In genomic region chr9:21767896-21768295, GRCm38 (mm10) we compare ENCODE assay signal across 8 mouse cellular contexts. TPM values are rescaled to one million over a fixed set of nuclear protein-coding genes. Genes with fewer than 3 reads are reported as not detected.
DNase-seq lines count a peak whose midpoint lies in the region; ATAC-seq and TF ChIP-seq lines count a peak whose summit lies in the region.

No protein-coding gene starts in this region.

- H3K27me3 ChIP-seq in forebrain, embryonic 15.5 days: no peaks in the 10 kb centered on the region
- H3K27me3 ChIP-seq in forebrain, embryonic 14.5 days (replicated peaks; ENCODE audit: control insufficient read depth, insufficient read depth, low read length): no peaks in the 10 kb centered on the region
- no peaks in the 10 kb centered on the region for H3K27me3 ChIP-seq in heart, adult 2 months (ENCODE audit: control insufficient read depth, insufficient read depth, low read length)
- no peaks in the 10 kb centered on the region for H3K27me3 ChIP-seq in kidney, postnatal 0 days (ENCODE audit: insufficient read depth, low read length)

- H3K9me3 ChIP-seq in forebrain, embryonic 15.5 days: no peaks in the 10 kb centered on the region
- no peaks in the 10 kb centered on the region for H3K9me3 ChIP-seq in forebrain, embryonic 14.5 days (replicated peaks; ENCODE audit: control insufficient read depth, low read length)
- no peaks in the 10 kb centered on the region for H3K9me3 ChIP-seq in kidney, postnatal 0 days (replicated peaks; ENCODE audit: low read length)

- no peaks in the 10 kb centered on the region for H3K79me2 ChIP-seq in heart, adult 2 months (replicated peaks; ENCODE audit: control insufficient read depth, insufficient read depth, low read length)

- no peak overlapping the region for H3K9ac ChIP-seq in forebrain, embryonic 15.5 days (replicated peaks)
- H3K9ac ChIP-seq in forebrain, embryonic 14.5 days (ENCODE audit: low read length): no peak overlapping the region
- H3K9ac ChIP-seq in heart, adult 2 months (ENCODE audit: low read depth, low read length): no peak overlapping the region
- H3K9ac ChIP-seq in kidney, postnatal 0 days (ENCODE audit: low read depth, low read length): no peak overlapping the region

- peak overlapping the region; percentile 49 for H3K27ac ChIP-seq in forebrain, embryonic 15.5 days (replicated peaks)
- no peak overlapping the region for H3K27ac ChIP-seq in forebrain, embryonic 14.5 days (ENCODE audit: low read depth, low read length)
- H3K27ac ChIP-seq in heart, adult 2 months: peak overlapping the region; percentile 69
- H3K27ac ChIP-seq in kidney, postnatal 0 days: peak overlapping the region; percentile 72

- WGBS in forebrain, embryonic 15.5 days: 88% methylated on average over 11 of the region's 11 CpGs
- 88% methylated on average over 11 of the region's 11 CpGs for WGBS in forebrain, embryonic 14.5 days
- WGBS in heart, adult 2 months: 64% methylated on average over 11 of the region's 11 CpGs
- 54% methylated on average over 11 of the region's 11 CpGs for WGBS in kidney, postnatal 0 days

- H3K4me1 ChIP-seq in forebrain, embryonic 15.5 days: peaks cover 11% of the 10 kb centered on the region
- H3K4me1 ChIP-seq in forebrain, embryonic 14.5 days (ENCODE audit: control insufficient read depth, insufficient read depth, low read length): no peaks in the 10 kb centered on the region; the same call in 1 of the 2 replicates
- H3K4me1 ChIP-seq in heart, adult 2 months (ENCODE audit: control insufficient read depth, insufficient read depth, low read length): peaks cover 20% of the 10 kb centered on the region
- H3K4me1 ChIP-seq in kidney, postnatal 0 days (replicated peaks; ENCODE audit: insufficient read depth, low read length): no peaks in the 10 kb centered on the region

- no peak for TF ChIP-seq CTCF in heart, adult 2 months (IDR thresholded peaks at IDR 0.05)
- TF ChIP-seq CTCF in kidney, postnatal 0 days (IDR thresholded peaks at IDR 0.05; ENCODE audit: low read depth): no peak

- TF ChIP-seq EP300 in heart, adult 2 months (IDR thresholded peaks at IDR 0.05; ENCODE audit: insufficient read depth, low read depth, low read length): peak; percentile 92

- ATAC-seq in forebrain, embryonic 15.5 days (replicated peaks): no peak
- no peak for ATAC-seq in forebrain, embryonic 14.5 days
- no peak; the same call in 1 of the 2 replicates for ATAC-seq in kidney, postnatal 0 days (replicated peaks; ENCODE audit: low FRiP score, low read depth)

- no peak for DNase-seq in forebrain, embryonic 14.5 days (ENCODE audit: low spot score)
- DNase-seq in cerebellum, adult 18-20 months: peak; percentile 75 to 80
- DNase-seq in heart, adult 2 months: peak; percentile 66 to 79
- DNase-seq in kidney, postnatal 0 days (ENCODE audit: low spot score): peak; percentile 85
- no peak for DNase-seq in spleen, postnatal 4 days (ENCODE audit: low spot score in 2 of 2)
- no peak for DNase-seq in c-Kit-positive CD71-positive TER-119-positive erythroid progenitor cells, embryonic 14.5 days (ENCODE audit: low spot score)
- no peak for DNase-seq in right cerebral cortex, postnatal 14 days

- H3K4me2 ChIP-seq in forebrain, embryonic 15.5 days (replicated peaks): no peak overlapping the region
- no peak overlapping the region for H3K4me2 ChIP-seq in forebrain, embryonic 14.5 days (ENCODE audit: low read length)
- no peak overlapping the region for H3K4me2 ChIP-seq in kidney, postnatal 0 days (ENCODE audit: low read length)

- intact Hi-C loops in heart, adult 2 months (cut with DNase I): loop anchor here (2.0 kb wide), 1 partner anchor 17 kb away; no protein-coding TSS in a partner anchor

- H3K4me3 ChIP-seq in forebrain, embryonic 15.5 days: no peak overlapping the region
- H3K4me3 ChIP-seq in forebrain, embryonic 14.5 days (ENCODE audit: low read depth, low read length): no peak overlapping the region
- no peak overlapping the region for H3K4me3 ChIP-seq in heart, adult 2 months
- no peak overlapping the region for H3K4me3 ChIP-seq in kidney, postnatal 0 days (replicated peaks; ENCODE audit: low read depth, low read length)

- 0 out of 2 replicates have a peak, but pooled peaks have one; percentile 19 for TF ChIP-seq POLR2A in heart, adult 2 months (IDR thresholded peaks at IDR 0.05; ENCODE audit: insufficient read depth, low read depth, low read length)

- H3K36me3 ChIP-seq in forebrain, embryonic 15.5 days: no peaks in the 10 kb centered on the region
- no peaks in the 10 kb centered on the region for H3K36me3 ChIP-seq in forebrain, embryonic 14.5 days (ENCODE audit: control insufficient read depth, insufficient read depth, low read length)
- H3K36me3 ChIP-seq in heart, adult 2 months (ENCODE audit: control insufficient read depth, insufficient read depth, low read length): peaks cover 19% of the 10 kb centered on the region
- H3K36me3 ChIP-seq in kidney, postnatal 0 days (ENCODE audit: insufficient read depth, low read length): peaks cover 13% of the 10 kb centered on the region

RNA-seq across cellular contexts. Expression of gene Spc24, which starts 7.8 kb away (rescaled TPM):
- polyA plus RNA-seq in forebrain, embryonic 15.5 days (2015; fragmentation: Nextera tagmentation; extraction: Ambion mirVana): 41.7 and 55.9 TPM in 2 replicates
- polyA plus RNA-seq in forebrain, embryonic 14.5 days (2014; fragmentation: Nextera tagmentation; extraction: Ambion mirVana): 53.7 and 64.3 TPM in 2 replicates
- 1 to 10 TPM; 5.1 to 6.8 TPM for total RNA-seq in heart, adult 2 months (2021)
- polyA plus RNA-seq in heart, adult 2 months (2012; rRNA removed): 6.0 and 6.2 TPM in 2 replicates
- 55.1 and 61.1 TPM in 2 replicates for polyA plus RNA-seq in kidney, postnatal 0 days (2015; fragmentation: Nextera tagmentation; extraction: Ambion mirVana)

RNA-seq across cellular contexts. Expression of gene Kank2, which starts 30.6 kb away (rescaled TPM):
- polyA plus RNA-seq in forebrain, embryonic 15.5 days (2015; fragmentation: Nextera tagmentation; extraction: Ambion mirVana): 2.9 and 3.7 TPM in 2 replicates
- polyA plus RNA-seq in forebrain, embryonic 14.5 days (2014; fragmentation: Nextera tagmentation; extraction: Ambion mirVana): 0.99 and 1.3 TPM in 2 replicates
- 10 to 100 TPM; 57.3 to 62.9 TPM for total RNA-seq in heart, adult 2 months (2021)
- 45.3 and 52.7 TPM in 2 replicates for polyA plus RNA-seq in heart, adult 2 months (2012; rRNA removed)
- polyA plus RNA-seq in kidney, postnatal 0 days (2015; fragmentation: Nextera tagmentation; extraction: Ambion mirVana): 10.1 and 10.3 TPM in 2 replicates

RNA-seq across cellular contexts. Expression of gene Ldlr, which starts 44.6 kb away (rescaled TPM):
- polyA plus RNA-seq in forebrain, embryonic 15.5 days (2015; fragmentation: Nextera tagmentation; extraction: Ambion mirVana): 15.9 and 17.3 TPM in 2 replicates
- 5.2 and 6.8 TPM in 2 replicates for polyA plus RNA-seq in forebrain, embryonic 14.5 days (2014; fragmentation: Nextera tagmentation; extraction: Ambion mirVana)
- total RNA-seq in heart, adult 2 months (2021): 1 to 10 TPM; 3.4 to 4.2 TPM
- 7.2 and 10.2 TPM in 2 replicates for polyA plus RNA-seq in heart, adult 2 months (2012; rRNA removed)
- polyA plus RNA-seq in kidney, postnatal 0 days (2015; fragmentation: Nextera tagmentation; extraction: Ambion mirVana): 16.9 and 19.6 TPM in 2 replicates

Comparison
In these comparisons a context has a peak if more than half of its experiments do, and no peak if none do; other contexts are left out.
1. DNase-seq: peak in cerebellum, adult 18-20 months (2 of 2), heart, adult 2 months (2 of 2) and kidney, postnatal 0 days (single experiment); none in forebrain, embryonic 14.5 days (single experiment), spleen, postnatal 4 days (0 of 2), c-Kit-positive CD71-positive TER-119-positive erythroid progenitor cells, embryonic 14.5 days (single experiment) and right cerebral cortex, postnatal 14 days (single experiment).